Mouse (Mus musculus): ENCODE measurements at regions not wholly inside any gene's neighbourhood (a gene's known extent, or its start where the extent isn't known, plus 50 kb on each side); places are given as distances from the start of the nearest gene placed in this dataset.

DNA sequence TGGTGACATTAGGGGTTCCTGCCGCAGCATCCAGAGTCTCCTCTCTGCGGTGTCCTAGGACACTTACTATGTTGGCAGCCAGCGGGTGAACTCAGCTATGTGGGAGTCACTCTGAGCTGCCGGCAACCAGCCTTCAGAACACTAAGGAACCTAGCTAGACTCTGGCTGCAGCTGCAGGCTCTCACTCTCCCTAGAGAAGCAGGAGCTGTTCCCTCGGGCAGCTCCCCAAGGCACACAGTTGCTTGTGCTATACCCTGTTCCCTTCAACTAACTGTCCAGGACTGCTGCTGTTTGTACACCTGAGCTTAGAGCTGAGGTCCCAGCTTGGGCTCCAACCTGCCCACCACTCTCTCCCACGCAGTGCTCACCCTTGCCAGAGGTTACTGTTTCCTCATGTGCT is 121.9 kb downstream of the Ets2 start:
- no peak for TF ChIP-seq POLR2A (IDR thresholded peaks at IDR 0.05; ENCODE audit: borderline replicate concordance, control insufficient read depth, low read depth, low read length)
- TF ChIP-seq CTCF (IDR thresholded peaks at IDR 0.05; ENCODE audit: control insufficient read depth, insufficient read depth, low read length), result no peak

Measured in bone marrow, adult 2 months (tissue).